Mouse (Mus musculus) kidney, adult 2 months (tissue): ENCODE measurements around the gene Gosr2.

Source experiments
- CTCF ChIP-seq: fragments of 200-500 bp; conservative IDR thresholded peaks from 2 replicates; pipeline ENCODE4 v1.5.1; 2011; ENCODE audit warnings: low read depth, mild to moderate bottlenecking, control low read depth, low read length, moderate library complexity, mixed read lengths; ENCODE audit not compliant: insufficient read depth, insufficient read length
- POLR2A ChIP-seq: fragments of 200-500 bp; IDR thresholded peaks from one replicate; pipeline ENCODE4 v1.6.1; 2011; ENCODE audit warnings: low read depth, low read length, control low read depth

GRCm38 (mm10) chr11:103691036-103691435 lies 6.7 kb downstream of the Gosr2 start:
- TF ChIP-seq CTCF (no peak), POLR2A (no peak)
